ENCODE assay signal across 10 mouse cellular contexts in genomic region chrX:48429538-48429937, GRCm38 (mm10). TPM values are rescaled to one million over a fixed set of nuclear protein-coding genes. Genes with fewer than 3 reads are reported as not detected.
DNase-seq lines count a peak whose midpoint lies in the region; ATAC-seq and TF ChIP-seq lines count a peak whose summit lies in the region.
"Had no signal": no experiment of that assay in that cellular context is flagged by ENCODE, and none has a peak within 500 bp of the region (broad histone marks: within the 10 kb centered on the region; RNA-seq: fewer than 3 reads in every experiment).

No protein-coding gene starts in this region.

- no peaks in the 10 kb centered on the region for H3K36me3 ChIP-seq in kidney, adult 2 months (ENCODE audit: control insufficient read depth, insufficient read depth, low read length)
- H3K36me3 ChIP-seq in liver, adult 2 months (ENCODE audit: control insufficient read depth, insufficient read depth, low read length), result no peaks in the 10 kb centered on the region
- no peaks in the 10 kb centered on the region for H3K36me3 ChIP-seq in splenic B cell, adult 2 months (ENCODE audit: control insufficient read depth, insufficient read depth, low read length, poor library complexity, severe bottlenecking)
- H3K36me3 ChIP-seq in intestine, embryonic 15.5 days, result no peaks in the 10 kb centered on the region

- H3K27ac ChIP-seq in kidney, adult 2 months (ENCODE audit: insufficient read depth, low read depth, low read length), result no peak overlapping the region
- 0 out of 2 replicates have a peak overlapping the region, but pooled peaks have one; percentile 21 for H3K27ac ChIP-seq in liver, adult 2 months (replicated peaks; ENCODE audit: insufficient read depth, low read depth, low read length)
- H3K27ac ChIP-seq in intestine, embryonic 15.5 days, result no peak overlapping the region

- no peaks in the 10 kb centered on the region for H3K79me2 ChIP-seq in liver, adult 2 months (ENCODE audit: control insufficient read depth, insufficient read depth, low read length)

- H3K4me3 ChIP-seq in kidney, adult 2 months (ENCODE audit: insufficient read depth, low read depth, low read length), result no peak overlapping the region
- no peak overlapping the region for H3K4me3 ChIP-seq in liver, adult 2 months (ENCODE audit: insufficient read depth, low read depth, low read length)
- no peak overlapping the region for H3K4me3 ChIP-seq in intestine, embryonic 15.5 days (replicated peaks)

- 0 out of 2 replicates have a peak, but pooled peaks cover 2% of the 10 kb centered on the region for H3K4me1 ChIP-seq in kidney, adult 2 months (ENCODE audit: control insufficient read depth, insufficient read depth, low read length)
- peaks cover 3% of the 10 kb centered on the region; the same call in 1 of the 2 replicates for H3K4me1 ChIP-seq in liver, adult 2 months (ENCODE audit: control insufficient read depth, insufficient read depth, low read length)
- 0 out of 2 replicates have a peak, but pooled peaks cover 18% of the 10 kb centered on the region for H3K4me1 ChIP-seq in intestine, embryonic 15.5 days (replicated peaks)

- 57% methylated on average over 6 of the region's 6 CpGs for WGBS in kidney, adult 2 months
- 60% methylated on average over 6 of the region's 6 CpGs for WGBS in liver, adult 2 months
- 58% methylated on average over 6 of the region's 6 CpGs for WGBS in intestine, embryonic 15.5 days

- ATAC-seq in intestine, embryonic 15.5 days, result no peak

- H3K27me3 ChIP-seq in kidney, adult 2 months (replicated peaks; ENCODE audit: control insufficient read depth, insufficient read depth, low read length), result no peaks in the 10 kb centered on the region
- no peaks in the 10 kb centered on the region for H3K27me3 ChIP-seq in liver, adult 2 months (ENCODE audit: control insufficient read depth, insufficient read depth, low read length)
- H3K27me3 ChIP-seq in splenic B cell, adult 2 months (ENCODE audit: control insufficient read depth, insufficient read depth, low read length, poor library complexity, severe bottlenecking), result no peaks in the 10 kb centered on the region
- no peaks in the 10 kb centered on the region for H3K27me3 ChIP-seq in intestine, embryonic 15.5 days (replicated peaks)

- peak; percentile 30 for DNase-seq in kidney, adult 2 months
- no peak for DNase-seq in kidney, adult 8-10 months
- DNase-seq in ZHBTc4 (ENCODE audit: low read depth, low spot score), result peak; percentile 74
- DNase-seq in liver, adult 2 months (ENCODE audit: extremely low read depth, low read depth, low spot score), result no peak
- peak; percentile 51 for DNase-seq in splenic B cell, adult 2 months (ENCODE audit: low read depth, low spot score)
- DNase-seq in frontal cortex, postnatal 14 days (ENCODE audit: low spot score in 2 of 2), result no peak
- no peak for DNase-seq in frontal cortex, postnatal 25 days (ENCODE audit: low spot score in 2 of 2)
- DNase-seq: cerebellum, postnatal 25 days; gastrocnemius, postnatal 14 days had no signal

- H3K9ac ChIP-seq in liver, adult 2 months (ENCODE audit: low read depth, low read length), result no peak overlapping the region
- H3K9ac ChIP-seq in intestine, embryonic 15.5 days, result no peak overlapping the region

- no peaks in the 10 kb centered on the region for H3K9me3 ChIP-seq in intestine, embryonic 15.5 days

- no peak overlapping the region for H3K4me2 ChIP-seq in intestine, embryonic 15.5 days (replicated peaks)

- TF ChIP-seq POLR2A in kidney, adult 2 months (IDR thresholded peaks at IDR 0.05; ENCODE audit: low read depth, low read length), result no peak
- TF ChIP-seq POLR2A in liver, adult 2 months (IDR thresholded peaks at IDR 0.05; ENCODE audit: extremely low read depth, insufficient read depth, low read length), result no peak

- TF ChIP-seq CTCF in kidney, adult 2 months (conservative IDR thresholded peaks at IDR 0.05; ENCODE audit: insufficient read depth, insufficient read length, low read depth, low read length), result 0 out of 2 replicates have a peak, but pooled peaks have one; percentile 8
- TF ChIP-seq CTCF in liver, adult 2 months (IDR thresholded peaks at IDR 0.05; ENCODE audit: low read depth, low read length), result no peak

RNA-seq across cellular contexts. Expression of gene Elf4, which starts 33.4 kb away (rescaled TPM):
- polyA plus RNA-seq in kidney, adult 2 months (2012; rRNA removed), result 3.6 and 5.3 TPM in 2 replicates
- 0.46 and 0.67 TPM in 2 replicates for total RNA-seq in liver, adult 2 months (2014; rRNA removed)
- 0.57 and 1.5 TPM in 2 replicates for polyA plus RNA-seq in liver, adult 2 months (2012; rRNA removed)
- polyA plus RNA-seq in intestine, embryonic 15.5 days (2015; fragmentation: Nextera tagmentation; extraction: Ambion mirVana), result 13.0 and 13.9 TPM in 2 replicates

Comparison
In these comparisons a context has a peak if more than half of its experiments do, and no peak if none do; other contexts are left out.
1. DNase-seq: peak in kidney, adult 2 months (single experiment), ZHBTc4 (single experiment) and splenic B cell, adult 2 months (single experiment); none in kidney, adult 8-10 months (0 of 2), liver, adult 2 months (single experiment), frontal cortex, postnatal 14 days (0 of 2) and frontal cortex, postnatal 25 days (0 of 2).